Mouse (Mus musculus) lung, embryonic 15.5 days (tissue): ENCODE measurements around the gene Ppm1m. TPM values are rescaled to one million over a fixed set of nuclear protein-coding genes. Genes with fewer than 3 reads are reported as not detected.
"Not testable (repeated sequence)": the region's sequence is repeated elsewhere in the genome, so short reads cannot be mapped to it uniquely, and the experiment has no call there.

Experiments
- ATAC-seq: fragments of 200-750 bp; cut with Nextera tagmentation; 2 replicates; pipeline ENCODE4 v1.8.0; 2017; ENCODE audit warnings: moderate number of reproducible peaks, borderline replicate concordance; ENCODE audit not compliant: low FRiP score, low TSS enrichment; ENCODE audit errors: extremely low read depth
- H3K27ac ChIP-seq: fragments of 300-500 bp; sonication (generic); 2 replicates; pipeline ENCODE4 v1.5.1; 2015; ENCODE audit warnings: moderate library complexity, mild to moderate bottlenecking, inconsistent platforms
- H3K27me3 ChIP-seq: fragments of 300-500 bp; sonication (generic); 2 replicates; pipeline ENCODE4 v1.6.1; 2015; ENCODE audit warnings: inconsistent platforms
- H3K36me3 ChIP-seq: fragments of 300-500 bp; sonication (generic); 2 replicates; pipeline ENCODE4 v1.6.1; 2015; ENCODE audit warnings: inconsistent platforms
- H3K4me1 ChIP-seq: fragments of 300-500 bp; sonication (generic); 2 replicates; pipeline ENCODE4 v1.6.1; 2015; ENCODE audit warnings: inconsistent platforms
- H3K4me2 ChIP-seq: fragments of 300-500 bp; sonication (generic); 2 replicates; pipeline ENCODE4 v1.6.1; 2015; ENCODE audit warnings: inconsistent platforms, mild to moderate bottlenecking, moderate library complexity
- H3K4me3 ChIP-seq: fragments of 300-500 bp; sonication (generic); 2 replicates; pipeline ENCODE4 v1.5.1; 2015; ENCODE audit warnings: mild to moderate bottlenecking, inconsistent platforms
- H3K9ac ChIP-seq: fragments of 300-500 bp; sonication (generic); 2 replicates; pipeline ENCODE4 v1.6.1; 2015; ENCODE audit warnings: inconsistent platforms
- H3K9me3 ChIP-seq: fragments of 300-500 bp; sonication (generic); 2 replicates; pipeline ENCODE4 v1.6.1; 2016; ENCODE audit warnings: inconsistent platforms
- WGBS: fragments of 180-500 bp; shearing (Covaris S2); methylation state at CpG from one replicate; pipeline ENCODE4 v1.1.7; 2015; 5-methylcytosine and 5-hydroxymethylcytosine counted together
- polyA plus RNA-seq: library from polyadenylated mRNA; unstranded; fragments of >200 nt; fragmentation: Nextera tagmentation; extraction: Ambion mirVana; gene quantifications from 2 replicates; pipeline ENCODE4 v1.2.1, GENCODE M21; 2015

Ppm1m gene
- polyA plus RNA-seq, 1 experiment from 2014 or later: 62.8 TPM

GRCm38 (mm10) chr9:106179454-106179853 is 20.1 kb downstream of the Ppm1m start:
- Histone ChIP-seq H3K36me3 (peaks cover 78% of the 10 kb centered on the region), H3K27ac (no peak overlapping the region), H3K4me1 (peaks cover 9% of the 10 kb centered on the region), H3K4me2 (no peak overlapping the region), H3K9me3 (no peaks in the 10 kb centered on the region), H3K9ac (no peak overlapping the region), H3K4me3 (no peak overlapping the region), H3K27me3 (no peaks in the 10 kb centered on the region)
- ATAC-seq: no peak
- 81% methylated on average over 2 of the region's 2 CpGs for WGBS

GRCm38 (mm10) chr9:106177799-106178198 is 21.7 kb downstream of the Ppm1m start:
- Histone ChIP-seq H3K4me2 (no peak overlapping the region), H3K36me3 (peaks cover 61% of the 10 kb centered on the region), H3K4me3 (no peak overlapping the region), H3K9ac (no peak overlapping the region), H3K4me1 (peaks cover 21% of the 10 kb centered on the region), H3K27me3 (no peaks in the 10 kb centered on the region), H3K9me3 (no peaks in the 10 kb centered on the region), H3K27ac (no peak overlapping the region)
- no peak for ATAC-seq
- 90% methylated on average over 6 of the region's 6 CpGs for WGBS

GRCm38 (mm10) chr9:106176769-106177168 is 22.8 kb downstream of the Ppm1m start:
- Histone ChIP-seq H3K4me1 (peaks cover 21% of the 10 kb centered on the region), H3K36me3 (peaks cover 51% of the 10 kb centered on the region), H3K9me3 (no peaks in the 10 kb centered on the region), H3K27ac (no peak overlapping the region), H3K4me2 (no peak overlapping the region), H3K9ac (no peak overlapping the region), H3K4me3 (no peak overlapping the region), H3K27me3 (no peaks in the 10 kb centered on the region)
- no peak for ATAC-seq
- WGBS: 71% methylated on average over 5 of the region's 5 CpGs

GRCm38 (mm10) chr9:106175552-106176200 is 23.9 kb downstream of the Ppm1m start:
- H3K4me3 ChIP-seq: no peak overlapping the region
- H3K27ac ChIP-seq: no peak overlapping the region
- H3K9ac ChIP-seq: no peak overlapping the region
- no peaks in the 10 kb centered on the region for H3K27me3 ChIP-seq
- no peaks in the 10 kb centered on the region for H3K9me3 ChIP-seq
- 61% methylated on average over 3 of the region's 3 CpGs for WGBS
- peaks cover 21% of the 10 kb centered on the region for H3K4me1 ChIP-seq
- H3K4me2 ChIP-seq: no peak overlapping the region
- peaks cover 40% of the 10 kb centered on the region for H3K36me3 ChIP-seq
- ATAC-seq: no peak

GRCm38 (mm10) chr9:106173363-106173762 is 26.2 kb downstream of the Ppm1m start:
- H3K36me3 ChIP-seq: peaks cover 19% of the 10 kb centered on the region

GRCm38 (mm10) chr9:106172527-106172926 is 27.0 kb downstream of the Ppm1m start:
- no peak for ATAC-seq
- 2% methylated on average over 3 of the region's 3 CpGs for WGBS
- peaks cover 11% of the 10 kb centered on the region for H3K36me3 ChIP-seq
- no peaks in the 10 kb centered on the region for H3K9me3 ChIP-seq
- peaks cover 29% of the 10 kb centered on the region for H3K4me1 ChIP-seq
- H3K9ac ChIP-seq: peak overlapping the region; percentile 97
- H3K27ac ChIP-seq: no peak overlapping the region; the same call in 1 of the 2 replicates
- H3K27me3 ChIP-seq: no peaks in the 10 kb centered on the region
- peak overlapping the region; percentile 85 for H3K4me2 ChIP-seq
- H3K4me3 ChIP-seq: peak overlapping the region; percentile 89

More at GRCm38 (mm10) chr9:106173363-106173762, 26.2 kb downstream of the Ppm1m start:
- H3K4me2 ChIP-seq: peak overlapping the region; percentile 85
- ATAC-seq: no peak
- no peaks in the 10 kb centered on the region for H3K9me3 ChIP-seq
- H3K9ac ChIP-seq: peak overlapping the region; percentile 97; the same call in 1 of the 2 replicates
- H3K4me1 ChIP-seq: peaks cover 29% of the 10 kb centered on the region
- peak overlapping the region; percentile 89; the same call in 1 of the 2 replicates for H3K4me3 ChIP-seq
- no peaks in the 10 kb centered on the region for H3K27me3 ChIP-seq
- no peak overlapping the region for H3K27ac ChIP-seq
- 63% methylated on average over 2 of the region's 2 CpGs for WGBS

GRCm38 (mm10) chr9:106171346-106172158 is 28.0 kb downstream of the Ppm1m start:
- Histone ChIP-seq H3K27ac (peak overlapping the region; percentile 96), H3K27me3 (no peaks in the 10 kb centered on the region), H3K4me3 (peak overlapping the region; percentile 89), H3K4me2 (peak overlapping the region; percentile 85), H3K9ac (peak overlapping the region; percentile 97), H3K36me3 (peaks cover under 1% of the 10 kb centered on the region; the same call in 1 of the 2 replicates), H3K4me1 (peaks cover 29% of the 10 kb centered on the region), H3K9me3 (no peaks in the 10 kb centered on the region)
- peak; percentile 69 for ATAC-seq
- WGBS: under 1% methylated on average over 30 of the region's 30 CpGs

GRCm38 (mm10) chr9:106170556-106171345 is 28.8 kb downstream of the Ppm1m start, which contains the start of gene Wdr82:
TSS of gene Wdr82 (plus strand) at chr9:106170928.
- H3K4me3 ChIP-seq: peak within 1 kb of the TSS; percentile 89
- H3K36me3 ChIP-seq: no peaks in the 10 kb centered on the region
- H3K27ac ChIP-seq: peak within 1 kb of the TSS; percentile 96
- H3K27me3 ChIP-seq: no peaks in the 10 kb centered on the region
- H3K9me3 ChIP-seq: no peaks in the 10 kb centered on the region
- ATAC-seq: peak; percentile 93
- WGBS: under 1% methylated on average over 78 of the region's 81 CpGs
- H3K4me2 ChIP-seq: peak within 1 kb of the TSS; percentile 85
- H3K4me1 ChIP-seq: peaks cover 29% of the 10 kb centered on the region
- peak within 1 kb of the TSS; percentile 97 for H3K9ac ChIP-seq

GRCm38 (mm10) chr9:106169917-106170316 is 29.6 kb downstream of the Ppm1m start:
- Histone ChIP-seq H3K36me3 (no peaks in the 10 kb centered on the region), H3K4me2 (peak overlapping the region; percentile 85), H3K27me3 (no peaks in the 10 kb centered on the region), H3K4me3 (peak overlapping the region; percentile 89; the same call in 1 of the 2 replicates), H3K9ac (no peak overlapping the region), H3K9me3 (no peaks in the 10 kb centered on the region), H3K27ac (no peak overlapping the region), H3K4me1 (peaks cover 24% of the 10 kb centered on the region)
- 29% methylated on average over 6 of the region's 6 CpGs for WGBS
- ATAC-seq: no peak

GRCm38 (mm10) chr9:106169006-106169405 is 30.5 kb downstream of the Ppm1m start:
- H3K9ac ChIP-seq, H3K27me3 ChIP-seq, H3K9me3 ChIP-seq, H3K36me3 ChIP-seq, H3K4me3 ChIP-seq, H3K27ac ChIP-seq, ATAC-seq, H3K4me2 ChIP-seq: not testable (repeated sequence)
- 77% methylated on average over 1 of the region's 1 CpGs for WGBS
- H3K4me1 ChIP-seq: peaks cover 19% of the 10 kb centered on the region

GRCm38 (mm10) chr9:106167703-106168102 is 31.8 kb downstream of the Ppm1m start:
- no peak overlapping the region for H3K27ac ChIP-seq
- ATAC-seq: no peak
- H3K4me3 ChIP-seq: no peak overlapping the region
- 0 out of 2 replicates have a peak, but pooled peaks cover 3% of the 10 kb centered on the region for H3K27me3 ChIP-seq
- H3K9me3 ChIP-seq: no peaks in the 10 kb centered on the region
- H3K4me2 ChIP-seq: no peak overlapping the region
- no peak overlapping the region for H3K9ac ChIP-seq
- H3K36me3 ChIP-seq: no peaks in the 10 kb centered on the region
- 38% methylated on average over 1 of the region's 1 CpGs for WGBS
- peaks cover 9% of the 10 kb centered on the region for H3K4me1 ChIP-seq
